Mouse (Mus musculus): ENCODE measurements at regions not wholly inside any gene's neighbourhood (a gene's known extent, or its start where the extent isn't known, plus 50 kb on each side); places are given as distances from the start of the nearest gene placed in this dataset.

DNA sequence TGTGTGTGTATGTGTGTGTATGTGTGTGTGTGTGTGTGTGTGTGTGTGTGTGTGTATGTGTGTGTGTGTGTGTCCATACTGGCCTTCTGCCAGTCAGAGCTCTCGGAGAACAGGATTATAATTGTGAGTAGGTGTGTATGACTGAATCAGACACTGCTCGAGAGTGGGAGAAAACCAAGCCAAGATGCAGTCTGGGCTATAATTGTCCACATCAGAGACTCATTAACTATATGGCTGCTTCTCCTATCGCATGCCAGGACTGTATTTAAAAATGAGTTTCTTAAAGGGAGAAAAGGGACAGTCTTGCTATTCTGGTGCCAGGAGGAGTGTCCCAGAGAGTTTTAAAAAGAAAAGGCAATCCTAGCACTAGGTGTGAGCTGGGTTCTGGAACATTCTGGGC, 58.7 kb upstream of the Adpgk start:
- Histone ChIP-seq H3K4me1 (no peaks in the 10 kb centered on the region), H3K9me3 (no peaks in the 10 kb centered on the region), H3K4me3 (replicated peaks) (no peak overlapping the region), H3K27me3 (replicated peaks) (no peaks in the 10 kb centered on the region), H3K4me2 (no peak overlapping the region), H3K27ac (no peak overlapping the region), H3K36me3 (no peaks in the 10 kb centered on the region), H3K9ac (no peak overlapping the region)
- 65% methylated on average over 3 of the region's 3 CpGs for WGBS
- ATAC-seq (ENCODE audit: insufficient read depth, low FRiP score, low read depth) = no peak

DNA sequence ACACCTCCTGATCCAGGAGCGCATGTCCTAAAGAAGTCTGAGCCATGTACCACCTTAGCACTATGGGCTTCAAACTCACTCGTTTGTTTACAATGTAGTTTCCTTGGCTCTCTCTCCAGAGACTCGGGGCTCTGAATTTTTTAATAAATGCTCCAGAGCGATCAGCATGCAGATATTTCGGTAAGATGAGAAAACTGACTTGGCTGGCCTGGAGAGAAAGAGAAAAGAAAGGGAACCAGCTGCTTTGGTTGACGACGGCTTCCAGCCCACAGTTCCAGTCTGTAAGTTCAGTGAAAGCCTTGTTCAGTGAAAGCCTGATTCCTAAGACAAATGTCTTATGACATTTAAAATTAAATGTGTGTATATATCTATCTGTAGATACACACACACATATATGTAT, 59.4 kb upstream of the Adpgk start:
- 53% methylated on average over 7 of the region's 7 CpGs for WGBS
- H3K27ac ChIP-seq = no peak overlapping the region

DNA sequence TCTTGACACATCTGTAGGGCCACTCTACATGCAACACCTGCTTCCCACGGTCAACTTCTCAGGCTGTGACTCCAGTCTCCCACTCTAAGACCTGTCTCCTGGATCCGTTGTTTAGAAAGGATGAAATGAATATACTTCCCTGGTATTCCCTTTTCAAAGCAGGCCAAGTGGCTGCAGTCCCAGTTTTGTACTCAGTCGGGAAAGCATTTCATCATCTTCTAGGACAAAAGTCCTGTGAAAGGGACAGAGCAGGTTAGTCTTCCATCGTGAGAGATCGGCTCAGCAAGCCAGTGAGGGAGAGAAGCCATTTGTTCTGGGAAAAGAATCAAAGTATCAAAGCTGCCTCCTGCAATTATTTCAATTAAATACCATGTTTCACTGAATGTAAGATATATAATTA, 60.2 kb upstream of the Adpgk start:
- WGBS = 62% methylated on average over 5 of the region's 5 CpGs
- ATAC-seq (ENCODE audit: insufficient read depth, low FRiP score, low read depth) = no peak
- Histone ChIP-seq H3K9me3 (no peaks in the 10 kb centered on the region), H3K4me2 (no peak overlapping the region), H3K4me3 (replicated peaks) (no peak overlapping the region), H3K9ac (no peak overlapping the region), H3K4me1 (no peaks in the 10 kb centered on the region), H3K36me3 (no peaks in the 10 kb centered on the region), H3K27me3 (replicated peaks) (no peaks in the 10 kb centered on the region), H3K27ac (no peak overlapping the region)

More for the DNA sequence above, 59.4 kb upstream of the Adpgk start:
- no peak for ATAC-seq (ENCODE audit: insufficient read depth, low FRiP score, low read depth)
- Histone ChIP-seq H3K4me3 (replicated peaks) (no peak overlapping the region), H3K9me3 (no peaks in the 10 kb centered on the region), H3K36me3 (no peaks in the 10 kb centered on the region), H3K4me1 (no peaks in the 10 kb centered on the region), H3K27me3 (replicated peaks) (no peaks in the 10 kb centered on the region), H3K4me2 (no peak overlapping the region), H3K9ac (no peak overlapping the region)

DNA sequence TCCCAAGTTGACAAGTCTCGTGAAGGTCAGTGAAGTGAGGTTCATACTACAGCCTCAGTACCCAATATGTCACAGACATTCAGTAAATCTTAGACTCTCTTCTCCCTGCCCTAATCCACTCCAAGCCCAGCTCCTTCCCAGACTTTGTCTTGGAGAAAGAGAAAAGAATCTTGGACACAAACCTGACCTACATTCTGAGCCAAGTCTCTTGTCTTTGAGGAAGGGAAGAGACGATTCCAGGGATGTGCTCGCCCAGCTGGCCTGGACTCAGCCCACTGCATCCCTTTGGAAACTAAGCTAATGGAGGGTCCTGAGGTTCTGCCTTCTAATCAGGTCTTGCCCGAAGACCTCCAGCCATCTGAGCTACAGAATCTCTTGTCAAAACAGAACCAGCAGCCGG, 61.2 kb upstream of the Adpgk start:
- Histone ChIP-seq H3K4me2 (no peak overlapping the region), H3K36me3 (no peaks in the 10 kb centered on the region), H3K4me1 (no peaks in the 10 kb centered on the region), H3K4me3 (replicated peaks) (no peak overlapping the region), H3K9me3 (no peaks in the 10 kb centered on the region), H3K27me3 (replicated peaks) (no peaks in the 10 kb centered on the region), H3K27ac (no peak overlapping the region), H3K9ac (no peak overlapping the region)
- ATAC-seq (ENCODE audit: insufficient read depth, low FRiP score, low read depth) = no peak
- 74% methylated on average over 5 of the region's 5 CpGs for WGBS

DNA sequence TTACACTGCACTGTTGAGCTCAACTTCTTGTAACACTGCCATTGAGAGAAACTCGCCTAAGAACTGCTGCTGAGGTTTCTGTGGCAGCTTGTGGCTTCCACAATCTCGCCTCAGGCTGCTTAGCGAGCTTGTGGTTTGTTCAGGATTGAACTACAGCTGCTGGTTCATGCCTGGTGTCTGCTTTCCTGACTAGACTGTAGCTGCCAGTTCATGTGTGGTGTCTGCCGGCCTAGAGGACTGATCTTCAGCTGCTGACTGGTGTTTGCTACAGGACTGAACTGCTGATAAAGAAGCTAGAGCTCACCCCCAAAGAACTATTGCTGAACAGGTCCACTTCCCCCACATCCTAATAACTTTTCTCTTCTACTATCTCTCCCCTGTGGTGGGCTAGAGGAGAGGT, 63.4 kb upstream of the Adpgk start:
- no peak overlapping the region for H3K9ac ChIP-seq
- 83% methylated on average over 4 of the region's 4 CpGs for WGBS
- no peak for ATAC-seq (ENCODE audit: insufficient read depth, low FRiP score, low read depth)

DNA sequence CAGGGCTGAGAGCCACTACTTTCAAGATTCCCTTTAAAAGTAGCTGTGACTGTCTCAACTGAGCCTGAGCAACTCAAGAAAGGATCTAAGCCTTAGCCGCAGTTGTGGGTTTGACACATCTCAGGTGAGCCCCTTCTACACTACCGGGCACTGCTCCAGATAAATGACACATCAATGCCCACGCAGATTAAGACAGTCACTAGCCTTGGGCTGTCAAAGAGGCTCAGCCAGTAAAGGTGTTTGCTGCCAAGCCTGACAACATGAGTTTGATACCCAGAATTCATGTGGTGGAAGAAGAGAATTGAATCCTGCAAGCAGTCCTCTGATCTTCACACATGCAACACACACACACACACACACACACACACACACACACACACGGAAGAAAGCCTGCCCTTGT, 65.0 kb upstream of the Adpgk start:
- H3K4me1 ChIP-seq = no peaks in the 10 kb centered on the region
- no peaks in the 10 kb centered on the region for H3K9me3 ChIP-seq
- no peak for ATAC-seq (ENCODE audit: insufficient read depth, low FRiP score, low read depth)
- H3K27ac ChIP-seq = no peak overlapping the region
- H3K36me3 ChIP-seq = no peaks in the 10 kb centered on the region
- no peaks in the 10 kb centered on the region for H3K27me3 ChIP-seq (replicated peaks)
- H3K4me2 ChIP-seq = no peak overlapping the region
- H3K4me3 ChIP-seq (replicated peaks) = no peak overlapping the region
- 81% methylated on average over 4 of the region's 4 CpGs for WGBS
- H3K9ac ChIP-seq = no peak overlapping the region

More for the DNA sequence above, 63.4 kb upstream of the Adpgk start:
- Histone ChIP-seq H3K9me3 (no peaks in the 10 kb centered on the region), H3K4me2 (no peak overlapping the region), H3K36me3 (no peaks in the 10 kb centered on the region), H3K27ac (no peak overlapping the region), H3K27me3 (replicated peaks) (no peaks in the 10 kb centered on the region), H3K4me1 (no peaks in the 10 kb centered on the region), H3K4me3 (replicated peaks) (no peak overlapping the region)

DNA sequence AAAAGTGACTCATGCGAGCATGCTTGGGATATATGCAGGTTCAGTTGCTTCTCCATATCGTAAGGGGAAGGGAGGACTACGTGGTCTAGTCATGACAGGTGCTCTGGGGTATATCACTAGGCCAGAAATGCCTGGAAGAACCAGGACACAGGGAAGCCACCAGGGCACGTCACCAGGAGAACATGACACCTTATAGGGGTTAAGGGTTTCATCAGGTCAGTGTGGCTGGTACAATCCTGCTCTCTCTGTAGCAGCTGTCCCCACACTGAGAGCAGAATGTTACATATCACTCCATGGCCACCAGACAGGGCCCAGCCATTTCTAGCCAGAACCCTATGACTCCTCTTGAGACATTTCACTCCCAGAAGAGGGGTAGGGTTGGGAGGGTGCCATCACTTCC, 72.1 kb upstream of the Adpgk start:
- H3K9ac ChIP-seq = no peak overlapping the region
- no peak for ATAC-seq (ENCODE audit: insufficient read depth, low FRiP score, low read depth)
- WGBS = 79% methylated on average over 4 of the region's 4 CpGs
- H3K27ac ChIP-seq = no peak overlapping the region
- no peaks in the 10 kb centered on the region for H3K4me1 ChIP-seq
- no peak overlapping the region for H3K4me3 ChIP-seq (replicated peaks)
- H3K36me3 ChIP-seq = no peaks in the 10 kb centered on the region
- no peaks in the 10 kb centered on the region for H3K9me3 ChIP-seq
- H3K4me2 ChIP-seq = no peak overlapping the region
- H3K27me3 ChIP-seq (replicated peaks) = no peaks in the 10 kb centered on the region

DNA sequence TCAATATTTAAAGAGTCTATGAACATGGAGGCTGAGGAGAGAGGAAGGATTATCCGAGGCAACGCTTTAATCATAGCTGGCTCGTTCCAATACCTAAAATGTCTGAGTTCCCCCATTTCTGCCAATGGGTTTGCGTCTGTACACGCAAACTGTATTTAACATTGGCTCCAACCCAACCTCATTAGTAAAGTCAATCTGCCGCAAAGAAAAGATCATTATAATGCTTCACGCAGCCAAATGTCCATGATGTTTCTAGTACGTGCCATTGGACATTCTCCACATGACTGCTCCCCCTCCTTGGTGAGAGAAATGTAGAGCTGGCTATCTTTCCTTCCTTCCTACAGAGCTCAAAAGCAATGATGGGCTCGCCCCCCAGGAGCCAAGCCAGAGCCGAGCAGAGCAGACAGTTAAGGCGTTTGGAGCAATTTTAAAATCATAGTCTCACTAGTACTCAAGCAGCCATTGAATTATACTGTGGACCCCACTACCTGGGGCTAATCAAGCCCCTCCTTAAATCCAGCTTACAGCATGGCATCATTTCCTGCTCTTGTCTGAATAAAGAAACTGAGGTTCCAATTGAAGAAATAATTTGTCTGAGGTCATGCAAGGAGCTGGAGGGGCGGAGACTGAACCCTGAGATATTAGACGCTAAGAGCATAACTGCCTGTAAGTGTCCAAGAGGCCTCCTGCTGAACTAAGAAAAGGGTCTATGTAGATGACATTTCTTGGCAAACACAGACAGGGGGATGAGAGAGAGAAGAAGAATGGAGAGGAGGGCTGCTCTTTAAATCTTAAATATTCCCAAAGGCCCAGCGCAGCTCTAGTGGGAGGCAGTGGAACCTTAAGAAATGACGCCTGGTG, 88.5 kb upstream of the Adpgk start:
- Histone ChIP-seq H3K4me1 (peaks cover 4% of the 10 kb centered on the region; the same call in 1 of the 2 replicates), H3K27me3 (replicated peaks) (no peaks in the 10 kb centered on the region), H3K4me2 (no peak overlapping the region), H3K4me3 (replicated peaks) (no peak overlapping the region), H3K27ac (no peak overlapping the region), H3K9ac (no peak overlapping the region), H3K36me3 (no peaks in the 10 kb centered on the region), H3K9me3 (no peaks in the 10 kb centered on the region)
- WGBS = 75% methylated on average over 15 of the region's 15 CpGs
- no peak for ATAC-seq (ENCODE audit: insufficient read depth, low FRiP score, low read depth)

DNA sequence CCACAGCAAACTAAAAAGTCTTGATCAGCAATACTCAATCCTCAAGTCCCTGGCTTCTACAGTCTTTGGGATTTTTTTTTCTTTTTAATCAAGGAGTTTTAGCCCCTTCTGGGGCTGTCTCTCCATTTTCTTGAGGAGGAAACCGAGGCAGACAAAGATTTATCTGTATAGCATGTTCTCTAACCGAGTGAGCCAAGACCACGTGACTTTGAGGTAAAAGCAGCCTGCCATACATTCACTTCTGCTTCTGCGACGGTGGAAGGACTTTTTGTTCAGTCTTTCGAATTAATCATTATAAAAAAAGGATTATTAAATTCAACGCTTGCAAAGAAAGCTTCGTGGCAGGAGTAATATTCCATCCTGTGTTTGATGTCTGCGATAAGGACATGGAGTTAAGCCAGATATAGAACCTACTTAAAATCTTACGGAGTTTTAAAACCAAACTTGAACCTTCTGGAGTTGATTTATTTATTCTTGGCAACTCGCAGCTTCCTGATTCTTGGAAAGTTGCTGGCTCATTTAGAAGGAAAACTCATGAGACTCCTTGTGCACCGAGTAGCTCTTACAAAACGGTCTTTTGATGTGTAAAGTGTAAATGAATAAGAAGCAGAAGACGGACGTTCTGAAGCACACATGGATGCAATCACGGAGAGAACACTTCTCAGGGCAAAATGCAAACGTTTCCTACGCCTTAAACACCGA, 91.7 kb upstream of the Adpgk start:
- H3K27me3 ChIP-seq (replicated peaks) = no peaks in the 10 kb centered on the region
- WGBS = 42% methylated on average over 19 of the region's 19 CpGs
- H3K4me2 ChIP-seq = 0 out of 2 replicates have a peak overlapping the region, but pooled peaks have one; percentile 2
- peaks cover 4% of the 10 kb centered on the region; the same call in 1 of the 2 replicates for H3K4me1 ChIP-seq
- no peak overlapping the region for H3K9ac ChIP-seq
- H3K4me3 ChIP-seq (replicated peaks) = no peak overlapping the region
- no peaks in the 10 kb centered on the region for H3K36me3 ChIP-seq
- no peaks in the 10 kb centered on the region for H3K9me3 ChIP-seq
- no peak for ATAC-seq (ENCODE audit: insufficient read depth, low FRiP score, low read depth)
- H3K27ac ChIP-seq = no peak overlapping the region

DNA sequence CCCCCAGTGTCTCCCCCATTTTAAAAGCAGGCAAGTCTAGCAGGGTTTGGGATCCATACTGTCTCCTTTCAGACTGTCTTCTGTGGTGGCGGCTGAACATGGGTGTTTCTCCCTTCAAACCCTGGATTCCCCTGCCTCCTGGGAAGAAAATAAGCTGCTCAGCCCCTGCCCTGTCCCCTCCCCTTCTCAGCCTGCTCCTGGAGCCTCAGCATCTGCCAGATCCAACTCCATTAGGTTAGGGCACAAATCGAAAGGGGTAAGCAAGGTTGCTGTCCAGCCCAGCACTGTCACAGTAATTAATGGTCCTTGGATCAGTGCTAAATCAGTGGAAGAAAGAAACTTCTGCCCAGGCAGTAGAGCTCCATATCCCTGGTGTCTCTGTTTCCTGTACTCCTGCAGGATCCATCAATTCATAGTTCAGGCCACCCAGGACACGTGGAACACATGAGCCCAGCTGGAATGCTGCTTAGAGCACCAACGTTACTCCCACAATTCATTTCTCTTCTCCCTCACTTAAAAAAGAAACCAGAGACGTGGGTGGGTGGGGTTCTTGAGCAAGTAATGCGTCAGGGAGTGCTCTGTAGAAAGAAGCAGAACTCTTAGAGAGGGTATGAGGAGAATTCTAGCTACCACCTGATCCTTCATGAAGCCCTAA, 93.0 kb upstream of the Adpgk start:
- 26% methylated on average over 6 of the region's 6 CpGs for WGBS

DNA sequence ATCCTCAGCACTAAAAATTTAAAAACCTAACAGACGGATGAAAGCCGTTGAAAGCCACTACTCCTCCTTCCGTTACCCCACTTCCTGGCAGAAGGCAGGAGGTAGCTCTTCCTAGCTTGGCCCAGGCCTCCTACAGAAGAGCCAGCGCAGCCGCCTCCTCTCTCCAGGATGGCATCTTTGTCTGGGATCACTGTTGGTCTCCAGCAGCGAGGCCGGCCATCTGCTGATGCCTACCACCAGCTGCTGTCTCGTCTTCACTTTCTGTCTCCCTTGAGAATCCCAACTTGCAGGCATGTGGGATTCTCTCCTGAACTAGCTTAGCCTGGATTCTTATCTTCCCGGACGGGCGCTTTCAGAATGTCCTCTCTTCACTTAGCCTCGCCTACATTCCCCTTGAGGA, 93.9 kb upstream of the Adpgk start:
- Histone ChIP-seq H3K4me1 (peaks cover 4% of the 10 kb centered on the region; the same call in 1 of the 2 replicates), H3K4me3 (replicated peaks) (no peak overlapping the region), H3K27ac (no peak overlapping the region), H3K27me3 (replicated peaks) (no peaks in the 10 kb centered on the region), H3K9ac (no peak overlapping the region), H3K36me3 (no peaks in the 10 kb centered on the region), H3K9me3 (no peaks in the 10 kb centered on the region), H3K4me2 (no peak overlapping the region)
- no peak for ATAC-seq (ENCODE audit: insufficient read depth, low FRiP score, low read depth)
- WGBS = 81% methylated on average over 12 of the region's 12 CpGs

More for the DNA sequence above, 93.0 kb upstream of the Adpgk start:
- no peak overlapping the region for H3K9ac ChIP-seq
- no peaks in the 10 kb centered on the region for H3K27me3 ChIP-seq (replicated peaks)
- H3K4me1 ChIP-seq = peaks cover 4% of the 10 kb centered on the region; the same call in 1 of the 2 replicates
- no peak overlapping the region for H3K4me3 ChIP-seq (replicated peaks)
- peak; percentile 47; the same call in 1 of the 2 replicates for ATAC-seq (ENCODE audit: insufficient read depth, low FRiP score, low read depth)
- H3K4me2 ChIP-seq = no peak overlapping the region
- no peak overlapping the region for H3K27ac ChIP-seq
- H3K36me3 ChIP-seq = no peaks in the 10 kb centered on the region
- no peaks in the 10 kb centered on the region for H3K9me3 ChIP-seq

DNA sequence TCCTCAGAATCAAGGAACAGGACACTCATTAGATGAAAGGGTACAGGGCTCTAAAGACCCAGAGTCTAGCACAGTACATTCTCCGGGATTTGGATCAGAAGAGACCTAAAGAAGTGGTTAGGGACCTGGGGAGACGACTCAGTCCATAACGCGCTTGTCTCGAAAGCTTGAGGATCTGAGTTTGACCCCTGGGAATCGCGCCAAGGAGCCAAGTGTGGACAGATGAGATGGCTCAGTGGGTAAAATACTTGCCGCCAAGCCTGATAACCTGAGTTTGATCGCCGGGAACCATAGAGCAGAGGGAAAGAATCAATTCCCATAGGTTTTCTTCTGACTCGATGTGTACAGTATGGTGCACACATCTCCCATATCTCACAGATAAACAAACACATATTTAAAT, 97.4 kb upstream of the Adpgk start:
- WGBS = 83% methylated on average over 11 of the region's 11 CpGs
- no peaks in the 10 kb centered on the region for H3K9me3 ChIP-seq

More for the DNA sequence above, 97.4 kb upstream of the Adpgk start:
- ATAC-seq (ENCODE audit: insufficient read depth, low FRiP score, low read depth) = no peak
- Histone ChIP-seq H3K4me2 (no peak overlapping the region), H3K27me3 (replicated peaks) (no peaks in the 10 kb centered on the region), H3K27ac (no peak overlapping the region), H3K4me3 (replicated peaks) (no peak overlapping the region), H3K9ac (no peak overlapping the region), H3K4me1 (peaks cover 10% of the 10 kb centered on the region), H3K36me3 (no peaks in the 10 kb centered on the region)

Data from stomach, embryonic 15.5 days (tissue).